Mouse (Mus musculus) intestine, embryonic 15.5 days (tissue): Measurements from ENCODE around the gene Daam1. TPM values are rescaled to one million over a fixed set of nuclear protein-coding genes. Genes with fewer than 3 reads are reported as not detected.

Experiments
- ATAC-seq: fragments of 200-750 bp; cut with Nextera tagmentation; 2 replicates; pipeline ENCODE4 v1.8.0; 2017; ENCODE audit warnings: moderate TSS enrichment, moderate library complexity
- H3K27ac ChIP-seq: fragments of 300-500 bp; sonication (generic); 2 replicates; pipeline ENCODE4 v1.5.1; 2015; ENCODE audit warnings: mild to moderate bottlenecking, inconsistent platforms
- H3K27me3 ChIP-seq: fragments of 300-500 bp; sonication (generic); replicated peaks from 2 replicates; pipeline ENCODE4 v1.6.1; 2015; ENCODE audit warnings: inconsistent platforms
- H3K36me3 ChIP-seq: fragments of 300-500 bp; sonication (generic); 2 replicates; pipeline ENCODE4 v1.6.1; 2015; ENCODE audit warnings: inconsistent platforms
- H3K4me1 ChIP-seq: fragments of 300-500 bp; sonication (generic); replicated peaks from 2 replicates; pipeline ENCODE4 v1.6.1; 2015; ENCODE audit warnings: inconsistent platforms
- H3K4me2 ChIP-seq: fragments of 300-500 bp; sonication (generic); replicated peaks from 2 replicates; pipeline ENCODE4 v1.6.1; 2015; ENCODE audit warnings: mild to moderate bottlenecking, inconsistent platforms
- H3K4me3 ChIP-seq: fragments of 300-500 bp; sonication (generic); replicated peaks from 2 replicates; pipeline ENCODE4 v1.5.1; 2015; ENCODE audit warnings: inconsistent platforms
- H3K9ac ChIP-seq: fragments of 300-500 bp; sonication (generic); 2 replicates; pipeline ENCODE4 v1.6.1; 2015; ENCODE audit warnings: inconsistent platforms
- H3K9me3 ChIP-seq: fragments of 300-500 bp; sonication (generic); 2 replicates; pipeline ENCODE4 v1.6.1; 2016; ENCODE audit warnings: inconsistent platforms
- WGBS: fragments of 180-500 bp; shearing (Covaris S2); methylation state at CpG from one replicate; pipeline ENCODE4 v1.1.7; 2015; 5-methylcytosine and 5-hydroxymethylcytosine counted together
- polyA plus RNA-seq: library from polyadenylated mRNA; unstranded; fragments of >200 nt; fragmentation: Nextera tagmentation; extraction: Ambion mirVana; gene quantifications from 2 replicates; pipeline ENCODE4 v1.2.1, GENCODE M21; 2015

Gene Daam1
- polyA plus RNA-seq, 1 experiment from 2014 or later = 9.1 TPM

- Histone ChIP-seq H3K9ac (no peak overlapping the region), H3K4me3 (no peak overlapping the region), H3K27ac (no peak overlapping the region), H3K4me2 (no peak overlapping the region), H3K27me3 (no peaks in the 10 kb centered on the region), H3K9me3 (no peaks in the 10 kb centered on the region), H3K36me3 (no peaks in the 10 kb centered on the region), H3K4me1 (peaks cover 6% of the 10 kb centered on the region)
- ATAC-seq = no peak
- 93% methylated on average over 7 of the region's 7 CpGs for WGBS
Observed at GRCm38 (mm10) chr12:71849051-71849450, 18.2 kb downstream of the Daam1 start.

- Histone ChIP-seq H3K4me1 (peaks cover 13% of the 10 kb centered on the region), H3K9me3 (no peaks in the 10 kb centered on the region), H3K27me3 (no peaks in the 10 kb centered on the region), H3K4me3 (no peak overlapping the region), H3K27ac (0 out of 2 replicates have a peak overlapping the region, but pooled peaks have one; percentile 40), H3K4me2 (no peak overlapping the region), H3K9ac (no peak overlapping the region), H3K36me3 (no peaks in the 10 kb centered on the region)
- WGBS = 42% methylated on average over 5 of the region's 5 CpGs
- no peak for ATAC-seq
Observed at GRCm38 (mm10) chr12:71850135-71850534, 19.3 kb downstream of the Daam1 start.

GRCm38 (mm10) chr12:71852678-71853077, 21.8 kb downstream of the Daam1 start:
- 69% methylated on average over 7 of the region's 7 CpGs for whole genome bisulfite sequencing
- H3K9ac ChIP-seq = no peak overlapping the region
- no peaks in the 10 kb centered on the region for H3K9me3 ChIP-seq
- no peak overlapping the region for H3K27ac ChIP-seq
- H3K36me3 ChIP-seq = no peaks in the 10 kb centered on the region
- peaks cover 25% of the 10 kb centered on the region for H3K4me1 ChIP-seq
- no peak overlapping the region for H3K4me3 ChIP-seq
- H3K4me2 ChIP-seq = no peak overlapping the region
- no peak for ATAC-seq
- no peaks in the 10 kb centered on the region for H3K27me3 ChIP-seq

- H3K4me1 ChIP-seq = peaks cover 25% of the 10 kb centered on the region
- no peak overlapping the region for H3K27ac ChIP-seq
- H3K4me2 ChIP-seq = no peak overlapping the region
- no peaks in the 10 kb centered on the region for H3K9me3 ChIP-seq
- H3K36me3 ChIP-seq = no peaks in the 10 kb centered on the region
- no peak for ATAC-seq
- no peak overlapping the region for H3K9ac ChIP-seq
- no peaks in the 10 kb centered on the region for H3K27me3 ChIP-seq
- no peak overlapping the region for H3K4me3 ChIP-seq
- 42% methylated on average over 3 of the region's 3 CpGs for WGBS
Observed at GRCm38 (mm10) chr12:71853694-71854093, 22.8 kb downstream of the Daam1 start.

- Histone ChIP-seq H3K4me3 (no peak overlapping the region), H3K36me3 (no peaks in the 10 kb centered on the region), H3K9ac (no peak overlapping the region), H3K27ac (peak overlapping the region; percentile 19), H3K9me3 (no peaks in the 10 kb centered on the region), H3K4me2 (no peak overlapping the region; the same call in 1 of the 2 replicates), H3K4me1 (peaks cover 25% of the 10 kb centered on the region), H3K27me3 (no peaks in the 10 kb centered on the region)
- peak; percentile 65 for ATAC-seq
- 49% methylated on average over 6 of the region's 6 CpGs for WGBS
Observed at GRCm38 (mm10) chr12:71854191-71854590, 23.3 kb downstream of the Daam1 start.

GRCm38 (mm10) chr12:71855730-71856479, 25.0 kb downstream of the Daam1 start:
- H3K4me1 ChIP-seq = peaks cover 25% of the 10 kb centered on the region
- 0 out of 2 replicates have a peak overlapping the region, but pooled peaks have one; percentile 15 for H3K9ac ChIP-seq
- 33% methylated on average over 10 of the region's 10 CpGs for WGBS
- ATAC-seq = peak; percentile 53
- no peak overlapping the region for H3K4me3 ChIP-seq
- no peaks in the 10 kb centered on the region for H3K9me3 ChIP-seq
- H3K4me2 ChIP-seq = 0 out of 2 replicates have a peak overlapping the region, but pooled peaks have one; percentile 8
- no peaks in the 10 kb centered on the region for H3K36me3 ChIP-seq
- H3K27ac ChIP-seq = peak overlapping the region; percentile 55
- H3K27me3 ChIP-seq = no peaks in the 10 kb centered on the region

GRCm38 (mm10) chr12:71856480-71856754, 25.5 kb downstream of the Daam1 start:
- H3K27ac ChIP-seq = no peak overlapping the region
- H3K36me3 ChIP-seq = no peaks in the 10 kb centered on the region
- H3K9ac ChIP-seq = no peak overlapping the region
- no peak for ATAC-seq
- no peak overlapping the region for H3K4me3 ChIP-seq
- H3K4me1 ChIP-seq = peaks cover 25% of the 10 kb centered on the region
- no peaks in the 10 kb centered on the region for H3K9me3 ChIP-seq
- H3K4me2 ChIP-seq = no peak overlapping the region
- H3K27me3 ChIP-seq = no peaks in the 10 kb centered on the region

GRCm38 (mm10) chr12:71859096-71859495, 28.2 kb downstream of the Daam1 start:
- Histone ChIP-seq H3K9me3 (no peaks in the 10 kb centered on the region), H3K4me2 (no peak overlapping the region), H3K27ac (no peak overlapping the region), H3K27me3 (no peaks in the 10 kb centered on the region), H3K4me1 (peaks cover 26% of the 10 kb centered on the region), H3K4me3 (no peak overlapping the region), H3K9ac (no peak overlapping the region), H3K36me3 (no peaks in the 10 kb centered on the region)
- no peak for ATAC-seq
- 58% methylated on average over 5 of the region's 5 CpGs for WGBS

- Histone ChIP-seq H3K4me2 (0 out of 2 replicates have a peak overlapping the region, but pooled peaks have one; percentile 3), H3K4me3 (no peak overlapping the region), H3K9me3 (no peaks in the 10 kb centered on the region), H3K4me1 (peaks cover 8% of the 10 kb centered on the region; the same call in 1 of the 2 replicates), H3K9ac (no peak overlapping the region), H3K36me3 (no peaks in the 10 kb centered on the region), H3K27ac (0 out of 2 replicates have a peak overlapping the region, but pooled peaks have one; percentile 27), H3K27me3 (no peaks in the 10 kb centered on the region)
- peak; percentile 63 for ATAC-seq
- WGBS = 39% methylated on average over 10 of the region's 10 CpGs
Observed at GRCm38 (mm10) chr12:71863846-71864543, 33.1 kb downstream of the Daam1 start.

- H3K4me1 ChIP-seq = peaks cover 8% of the 10 kb centered on the region; the same call in 1 of the 2 replicates
- no peaks in the 10 kb centered on the region for H3K27me3 ChIP-seq
- no peaks in the 10 kb centered on the region for H3K9me3 ChIP-seq
- ATAC-seq = no peak
- H3K27ac ChIP-seq = no peak overlapping the region
- H3K4me3 ChIP-seq = no peak overlapping the region
- WGBS = 39% methylated on average over 3 of the region's 3 CpGs
- H3K36me3 ChIP-seq = no peaks in the 10 kb centered on the region
- H3K9ac ChIP-seq = no peak overlapping the region
- no peak overlapping the region for H3K4me2 ChIP-seq
Observed at GRCm38 (mm10) chr12:71864544-71864897, 33.6 kb downstream of the Daam1 start.

GRCm38 (mm10) chr12:71865937-71866336, 35.1 kb downstream of the Daam1 start:
- Histone ChIP-seq H3K9me3 (no peaks in the 10 kb centered on the region), H3K4me3 (no peak overlapping the region), H3K36me3 (no peaks in the 10 kb centered on the region), H3K9ac (no peak overlapping the region), H3K27ac (no peak overlapping the region), H3K4me1 (peaks cover 8% of the 10 kb centered on the region), H3K27me3 (no peaks in the 10 kb centered on the region), H3K4me2 (no peak overlapping the region)
- WGBS = 75% methylated on average over 3 of the region's 3 CpGs
- ATAC-seq = no peak

GRCm38 (mm10) chr12:71867345-71868240, 36.7 kb downstream of the Daam1 start:
- Histone ChIP-seq H3K4me2 (no peak overlapping the region), H3K27me3 (no peaks in the 10 kb centered on the region), H3K4me3 (no peak overlapping the region), H3K27ac (no peak overlapping the region), H3K4me1 (peaks cover 8% of the 10 kb centered on the region), H3K9ac (no peak overlapping the region), H3K9me3 (no peaks in the 10 kb centered on the region), H3K36me3 (no peaks in the 10 kb centered on the region)
- WGBS = 60% methylated on average over 9 of the region's 9 CpGs
- no peak for ATAC-seq
